Mouse (Mus musculus): ENCODE measurements at regions not wholly inside any gene's neighbourhood (a gene's known extent, or its start where the extent isn't known, plus 50 kb on each side); places are given as distances from the start of the nearest gene placed in this dataset.
A peak's percentile ranks its signal among the peaks of the same experiment; 100 is the strongest.

- H3K4me1 ChIP-seq (ENCODE audit: control insufficient read depth, insufficient read depth, low read length): no peaks in the 10 kb centered on the region
- H3K27me3 ChIP-seq (ENCODE audit: control insufficient read depth, insufficient read depth, low read length): no peaks in the 10 kb centered on the region
- 76% methylated on average over 1 of the region's 1 CpGs for WGBS
- H3K9me3 ChIP-seq (replicated peaks; ENCODE audit: control insufficient read depth, low read length): no peaks in the 10 kb centered on the region
- H3K36me3 ChIP-seq (replicated peaks; ENCODE audit: control insufficient read depth, insufficient read depth, low read depth, low read length): no peaks in the 10 kb centered on the region
- DNase-seq (ENCODE audit: low spot score) (no peak), ATAC-seq (replicated peaks; ENCODE audit: insufficient number of reproducible peaks, low FRiP score, low TSS enrichment, low read depth) (no peak)
- no peak overlapping the region for H3K27ac ChIP-seq (replicated peaks; ENCODE audit: low read depth, low read length)
- H3K4me2 ChIP-seq (ENCODE audit: low read depth, low read length): no peak overlapping the region
- H3K4me3 ChIP-seq (ENCODE audit: low read depth, low read length): no peak overlapping the region
- H3K9ac ChIP-seq (replicated peaks; ENCODE audit: low read length): no peak overlapping the region
Measured at GRCm38 (mm10) chr17:89802148-89802547, 108.1 kb downstream of the Gm10184 start.

- no peak for ATAC-seq (replicated peaks; ENCODE audit: insufficient number of reproducible peaks, low FRiP score, low TSS enrichment, low read depth)
- 91% methylated on average over 3 of the region's 3 CpGs for WGBS
Measured at GRCm38 (mm10) chr17:89777570-89777969, 132.7 kb downstream of the Gm10184 start.

GRCm38 (mm10) chr17:89766229-89766875, 143.9 kb downstream of the Gm10184 start:
- Histone ChIP-seq H3K4me1 (ENCODE audit: control insufficient read depth, insufficient read depth, low read length) (no peaks in the 10 kb centered on the region), H3K27ac (replicated peaks; ENCODE audit: low read depth, low read length) (no peak overlapping the region), H3K27me3 (ENCODE audit: control insufficient read depth, insufficient read depth, low read length) (no peaks in the 10 kb centered on the region), H3K4me3 (ENCODE audit: low read depth, low read length) (no peak overlapping the region), H3K4me2 (ENCODE audit: low read depth, low read length) (no peak overlapping the region), H3K9me3 (replicated peaks; ENCODE audit: control insufficient read depth, low read length) (no peaks in the 10 kb centered on the region), H3K36me3 (replicated peaks; ENCODE audit: control insufficient read depth, insufficient read depth, low read depth, low read length) (no peaks in the 10 kb centered on the region), H3K9ac (replicated peaks; ENCODE audit: low read length) (no peak overlapping the region)
- ATAC-seq (replicated peaks; ENCODE audit: insufficient number of reproducible peaks, low FRiP score, low TSS enrichment, low read depth) (no peak; the same call in 1 of the 2 replicates), DNase-seq (ENCODE audit: low spot score) (peak; percentile 3)
- 90% methylated on average over 1 of the region's 1 CpGs for whole genome bisulfite sequencing

More at GRCm38 (mm10) chr17:89777570-89777969, 132.7 kb downstream of the Gm10184 start:
- Histone ChIP-seq H3K27ac (replicated peaks; ENCODE audit: low read depth, low read length) (no peak overlapping the region), H3K4me3 (ENCODE audit: low read depth, low read length) (no peak overlapping the region), H3K4me2 (ENCODE audit: low read depth, low read length) (no peak overlapping the region), H3K36me3 (replicated peaks; ENCODE audit: control insufficient read depth, insufficient read depth, low read depth, low read length) (no peaks in the 10 kb centered on the region), H3K27me3 (ENCODE audit: control insufficient read depth, insufficient read depth, low read length) (no peaks in the 10 kb centered on the region), H3K9ac (replicated peaks; ENCODE audit: low read length) (no peak overlapping the region), H3K4me1 (ENCODE audit: control insufficient read depth, insufficient read depth, low read length) (no peaks in the 10 kb centered on the region), H3K9me3 (replicated peaks; ENCODE audit: control insufficient read depth, low read length) (no peaks in the 10 kb centered on the region)
- no peak for DNase-seq (ENCODE audit: low spot score)

GRCm38 (mm10) chr17:89737418-89737817, 172.8 kb downstream of the Gm10184 start:
- no peak for DNase-seq (ENCODE audit: low spot score)
- ATAC-seq (replicated peaks; ENCODE audit: insufficient number of reproducible peaks, low FRiP score, low TSS enrichment, low read depth): no peak
- 84% methylated on average over 1 of the region's 1 CpGs for WGBS
- Histone ChIP-seq H3K4me1 (ENCODE audit: control insufficient read depth, insufficient read depth, low read length) (no peaks in the 10 kb centered on the region), H3K36me3 (replicated peaks; ENCODE audit: control insufficient read depth, insufficient read depth, low read depth, low read length) (no peaks in the 10 kb centered on the region), H3K4me2 (ENCODE audit: low read depth, low read length) (no peak overlapping the region), H3K27me3 (ENCODE audit: control insufficient read depth, insufficient read depth, low read length) (no peaks in the 10 kb centered on the region), H3K27ac (replicated peaks; ENCODE audit: low read depth, low read length) (no peak overlapping the region), H3K9me3 (replicated peaks; ENCODE audit: control insufficient read depth, low read length) (no peaks in the 10 kb centered on the region), H3K9ac (replicated peaks; ENCODE audit: low read length) (no peak overlapping the region), H3K4me3 (ENCODE audit: low read depth, low read length) (no peak overlapping the region)

- no peak overlapping the region for H3K27ac ChIP-seq (replicated peaks; ENCODE audit: low read depth, low read length)
- no peak overlapping the region for H3K4me3 ChIP-seq (ENCODE audit: low read depth, low read length)
- no peak overlapping the region for H3K4me2 ChIP-seq (ENCODE audit: low read depth, low read length)
- H3K9ac ChIP-seq (replicated peaks; ENCODE audit: low read length): no peak overlapping the region
- H3K27me3 ChIP-seq (ENCODE audit: control insufficient read depth, insufficient read depth, low read length): no peaks in the 10 kb centered on the region
- DNase-seq (ENCODE audit: low spot score): peak; percentile 24
- ATAC-seq (replicated peaks; ENCODE audit: insufficient number of reproducible peaks, low FRiP score, low TSS enrichment, low read depth): no peak
- H3K9me3 ChIP-seq (replicated peaks; ENCODE audit: control insufficient read depth, low read length): no peaks in the 10 kb centered on the region
- 54% methylated on average over 3 of the region's 3 CpGs for WGBS
- no peaks in the 10 kb centered on the region for H3K4me1 ChIP-seq (ENCODE audit: control insufficient read depth, insufficient read depth, low read length)
- H3K36me3 ChIP-seq (replicated peaks; ENCODE audit: control insufficient read depth, insufficient read depth, low read depth, low read length): no peaks in the 10 kb centered on the region
Measured at GRCm38 (mm10) chr17:89725534-89725933, 184.7 kb downstream of the Gm10184 start.

- Histone ChIP-seq H3K36me3 (replicated peaks; ENCODE audit: control insufficient read depth, insufficient read depth, low read depth, low read length) (no peaks in the 10 kb centered on the region), H3K27ac (replicated peaks; ENCODE audit: low read depth, low read length) (no peak overlapping the region), H3K9me3 (replicated peaks; ENCODE audit: control insufficient read depth, low read length) (no peaks in the 10 kb centered on the region), H3K4me3 (ENCODE audit: low read depth, low read length) (no peak overlapping the region), H3K4me2 (ENCODE audit: low read depth, low read length) (no peak overlapping the region), H3K27me3 (ENCODE audit: control insufficient read depth, insufficient read depth, low read length) (no peaks in the 10 kb centered on the region), H3K4me1 (ENCODE audit: control insufficient read depth, insufficient read depth, low read length) (no peaks in the 10 kb centered on the region), H3K9ac (replicated peaks; ENCODE audit: low read length) (no peak overlapping the region)
- ATAC-seq (replicated peaks; ENCODE audit: insufficient number of reproducible peaks, low FRiP score, low TSS enrichment, low read depth) (no peak), DNase-seq (ENCODE audit: low spot score) (no peak)
- WGBS: 83% methylated on average over 3 of the region's 3 CpGs
Measured at GRCm38 (mm10) chr17:89681798-89682197, 228.5 kb downstream of the Gm10184 start.

GRCm38 (mm10) chr17:89658326-89658725, 251.9 kb downstream of the Gm10184 start:
- Histone ChIP-seq H3K9me3 (replicated peaks; ENCODE audit: control insufficient read depth, low read length) (no peaks in the 10 kb centered on the region), H3K4me2 (ENCODE audit: low read depth, low read length) (no peak overlapping the region), H3K9ac (replicated peaks; ENCODE audit: low read length) (no peak overlapping the region), H3K4me1 (ENCODE audit: control insufficient read depth, insufficient read depth, low read length) (no peaks in the 10 kb centered on the region), H3K27ac (replicated peaks; ENCODE audit: low read depth, low read length) (no peak overlapping the region), H3K4me3 (ENCODE audit: low read depth, low read length) (no peak overlapping the region), H3K36me3 (replicated peaks; ENCODE audit: control insufficient read depth, insufficient read depth, low read depth, low read length) (no peaks in the 10 kb centered on the region), H3K27me3 (ENCODE audit: control insufficient read depth, insufficient read depth, low read length) (no peaks in the 10 kb centered on the region)
- DNase-seq (ENCODE audit: low spot score) (no peak), ATAC-seq (replicated peaks; ENCODE audit: insufficient number of reproducible peaks, low FRiP score, low TSS enrichment, low read depth) (no peak)
- WGBS: 67% methylated on average over 4 of the region's 4 CpGs

GRCm38 (mm10) chr17:89656211-89656610, 254.0 kb downstream of the Gm10184 start:
- no peaks in the 10 kb centered on the region for H3K36me3 ChIP-seq (replicated peaks; ENCODE audit: control insufficient read depth, insufficient read depth, low read depth, low read length)
- no peak overlapping the region for H3K9ac ChIP-seq (replicated peaks; ENCODE audit: low read length)
- no peaks in the 10 kb centered on the region for H3K27me3 ChIP-seq (ENCODE audit: control insufficient read depth, insufficient read depth, low read length)
- no peak overlapping the region for H3K27ac ChIP-seq (replicated peaks; ENCODE audit: low read depth, low read length)
- 81% methylated on average over 4 of the region's 4 CpGs for WGBS
- H3K9me3 ChIP-seq (replicated peaks; ENCODE audit: control insufficient read depth, low read length): no peaks in the 10 kb centered on the region
- H3K4me3 ChIP-seq (ENCODE audit: low read depth, low read length): no peak overlapping the region
- ATAC-seq (replicated peaks; ENCODE audit: insufficient number of reproducible peaks, low FRiP score, low TSS enrichment, low read depth) (no peak), DNase-seq (ENCODE audit: low spot score) (no peak)
- H3K4me2 ChIP-seq (ENCODE audit: low read depth, low read length): no peak overlapping the region
- H3K4me1 ChIP-seq (ENCODE audit: control insufficient read depth, insufficient read depth, low read length): no peaks in the 10 kb centered on the region

All from embryonic facial prominence, embryonic 11.5 days (tissue).